Mouse (Mus musculus) macrophage (primary cell): ENCODE measurements around the gene Csnk2a1. TPM values are rescaled to one million over a fixed set of nuclear protein-coding genes. Genes with fewer than 3 reads are reported as not detected.

Experiments used
- H3K27ac ChIP-seq: fragments of 350-480 bp; formaldehyde crosslinking; 2 replicates; pipeline ENCODE4 v1.9.0; 2021
- H3K36me3 ChIP-seq: fragments of 350-480 bp; formaldehyde crosslinking; 2 replicates; pipeline ENCODE4 v1.9.0; 2021; ENCODE audit errors: inconsistent target
- H3K4me3 ChIP-seq: fragments of 350-480 bp; formaldehyde crosslinking; 2 replicates; pipeline ENCODE4 v1.9.0; 2021; ENCODE audit errors: inconsistent target
- H3K79me2 ChIP-seq: fragments of 350-480 bp; formaldehyde crosslinking; 2 replicates; pipeline ENCODE4 v1.9.0; 2021; ENCODE audit errors: inconsistent target
- WGBS: methylation state at CpG from one replicate; pipeline ENCODE4 v1.1.7; 2026; ENCODE audit warnings: inconsistent platforms; ENCODE audit not compliant: missing documents; 5-methylcytosine and 5-hydroxymethylcytosine counted together
- polyA plus RNA-seq: library from polyadenylated mRNA; stranded (reverse); fragments of 250-400 nt; gene quantifications from 3 replicates; pipeline ENCODE4 v1.2.4, GENCODE M21; 2018; ENCODE audit warnings: inconsistent platforms

Csnk2a1 gene
- polyA plus RNA-seq, 1 experiment from 2014 or later: 53.2 TPM

DNA sequence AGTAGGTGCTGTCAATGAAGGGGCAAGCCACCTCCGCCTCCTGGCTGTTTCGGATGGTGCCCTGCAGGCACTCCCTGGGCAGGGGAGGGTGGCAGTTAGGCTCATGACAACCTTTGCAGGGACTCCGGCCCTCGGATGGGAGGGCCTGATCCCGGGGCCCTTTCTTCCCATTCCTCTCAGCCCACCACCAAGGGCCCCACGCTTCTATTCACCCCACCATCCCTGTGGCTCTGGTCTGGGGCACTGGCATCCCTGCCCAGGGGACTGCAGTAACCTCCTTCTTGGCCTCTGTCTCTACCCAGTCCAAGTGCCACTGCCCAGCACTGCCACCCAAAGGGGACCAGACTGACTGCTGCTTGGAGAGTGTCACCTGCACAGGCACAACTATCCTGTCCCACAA lies 95.6 kb downstream of the Csnk2a1 start:
- Histone ChIP-seq H3K27ac (no peak overlapping the region), H3K4me3 (no peak overlapping the region), H3K79me2 (no peaks in the 10 kb centered on the region), H3K36me3 (peaks cover 87% of the 10 kb centered on the region)
- WGBS: 96% methylated on average over 6 of the region's 6 CpGs

DNA sequence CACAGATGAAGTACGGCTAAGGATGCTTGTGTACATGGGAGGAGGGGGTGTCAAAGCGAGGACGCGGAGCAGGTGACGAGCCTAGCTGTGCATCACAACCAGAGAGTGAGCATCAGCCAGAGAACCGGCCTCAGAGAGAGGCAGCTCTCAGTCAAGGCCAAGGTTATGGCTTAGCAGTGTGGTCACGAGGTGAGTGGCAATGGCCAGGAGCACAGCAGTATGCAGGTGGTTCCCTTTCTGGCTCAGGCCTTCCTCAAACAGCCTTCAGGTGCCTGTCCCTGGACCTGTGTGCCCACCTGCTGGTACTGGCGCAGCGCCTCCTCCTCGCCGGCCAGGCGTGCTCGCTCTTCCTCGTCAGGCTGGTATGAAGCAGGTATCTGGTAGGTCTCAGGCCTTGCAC lies 97.3 kb downstream of the Csnk2a1 start:
- Histone ChIP-seq H3K79me2 (peaks cover 5% of the 10 kb centered on the region; the same call in 1 of the 2 replicates), H3K4me3 (no peak overlapping the region), H3K36me3 (peaks cover 84% of the 10 kb centered on the region), H3K27ac (no peak overlapping the region)
- WGBS: 95% methylated on average over 14 of the region's 14 CpGs

DNA sequence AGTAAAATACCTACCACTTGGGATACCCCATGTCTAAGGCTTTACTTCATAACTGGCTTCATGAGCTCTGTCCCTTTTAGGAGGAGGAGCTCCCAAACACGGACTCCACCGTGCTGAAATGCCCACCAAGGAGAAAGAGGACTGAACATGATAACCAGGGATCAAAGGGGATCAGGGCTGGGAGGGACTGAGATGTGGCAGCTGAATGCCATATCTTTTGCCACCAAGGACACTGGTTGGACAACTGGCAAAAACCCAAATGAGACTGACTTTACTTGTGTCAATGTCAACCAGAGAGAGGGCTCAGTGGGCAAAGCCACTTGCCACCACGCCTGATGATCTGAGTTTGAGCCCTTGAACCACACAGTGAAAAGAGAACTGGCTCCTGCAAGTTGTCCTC lies 98.2 kb downstream of the Csnk2a1 start:
- H3K4me3 ChIP-seq: no peak overlapping the region
- peaks cover 83% of the 10 kb centered on the region for H3K36me3 ChIP-seq
- 94% methylated on average over 3 of the region's 3 CpGs for WGBS
- H3K27ac ChIP-seq: no peak overlapping the region
- H3K79me2 ChIP-seq: peaks cover 12% of the 10 kb centered on the region; the same call in 1 of the 2 replicates

DNA sequence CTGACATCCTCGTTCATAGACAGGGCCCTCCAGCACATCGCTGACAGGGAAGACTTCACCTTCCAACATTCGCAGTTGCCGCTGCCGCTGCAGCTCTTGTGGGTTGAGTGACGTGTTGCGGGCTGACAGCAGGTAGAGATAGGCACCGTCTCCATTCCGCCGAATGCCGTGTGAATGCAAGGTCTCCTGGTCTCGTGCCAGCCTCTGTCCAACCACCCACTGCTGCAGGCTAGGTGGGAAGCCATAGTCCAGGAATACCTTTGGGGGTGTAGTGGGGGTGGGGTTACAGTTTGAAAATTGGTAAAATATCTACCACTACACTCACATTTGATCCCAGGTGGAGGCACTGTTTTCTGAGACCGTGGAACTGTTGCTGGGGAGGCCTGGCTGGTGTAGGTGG lies 99.5 kb downstream of the Csnk2a1 start:
- Histone ChIP-seq H3K36me3 (peaks cover 75% of the 10 kb centered on the region), H3K27ac (no peak overlapping the region), H3K4me3 (no peak overlapping the region), H3K79me2 (peaks cover 25% of the 10 kb centered on the region)
- 96% methylated on average over 13 of the region's 13 CpGs for WGBS

DNA sequence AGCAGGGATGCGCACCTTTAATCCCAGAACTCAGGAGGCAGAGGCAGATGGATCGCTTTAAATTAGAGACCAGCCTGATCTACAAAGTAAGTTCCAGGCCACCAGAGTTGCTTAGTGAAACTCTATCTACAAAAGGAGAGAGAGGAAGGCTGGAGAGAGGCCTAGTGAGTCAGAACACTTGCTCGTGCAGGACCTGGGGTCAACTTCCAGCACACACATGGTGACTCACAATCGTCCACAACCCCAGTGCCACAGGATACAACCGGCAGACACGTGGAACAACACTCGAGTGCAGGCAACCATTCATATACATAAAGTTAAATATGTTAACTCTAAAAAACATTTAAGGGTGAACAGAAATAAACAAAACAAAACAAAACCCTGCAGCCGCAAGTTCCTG lies 100.0 kb downstream of the Csnk2a1 start:
- Histone ChIP-seq H3K36me3 (peaks cover 70% of the 10 kb centered on the region), H3K4me3 (no peak overlapping the region), H3K27ac (no peak overlapping the region), H3K79me2 (peaks cover 30% of the 10 kb centered on the region)
- 94% methylated on average over 7 of the region's 8 CpGs for WGBS

DNA sequence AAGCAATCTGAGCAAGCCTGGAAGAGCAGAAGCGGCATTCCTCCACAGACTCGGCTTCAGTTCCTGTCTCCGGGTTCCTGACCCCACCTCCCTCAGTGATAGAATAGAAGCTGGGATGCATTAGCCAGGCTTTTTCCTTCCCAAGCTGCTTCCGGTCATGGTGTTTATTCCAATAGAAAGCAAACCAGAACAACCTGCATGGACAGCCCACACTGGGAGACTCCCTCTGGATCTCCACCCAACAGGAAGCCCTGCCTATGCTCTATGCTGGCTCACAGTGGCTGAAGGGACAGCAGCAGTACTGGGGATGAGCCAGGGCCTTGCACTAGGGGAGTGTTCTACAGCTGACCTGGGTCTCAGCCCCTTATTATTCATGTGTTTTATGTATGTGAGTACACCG lies 101.3 kb downstream of the Csnk2a1 start:
- H3K4me3 ChIP-seq: no peak overlapping the region
- H3K36me3 ChIP-seq: peaks cover 57% of the 10 kb centered on the region
- no peak overlapping the region for H3K27ac ChIP-seq
- WGBS: 88% methylated on average over 5 of the region's 5 CpGs
- peaks cover 34% of the 10 kb centered on the region for H3K79me2 ChIP-seq

DNA sequence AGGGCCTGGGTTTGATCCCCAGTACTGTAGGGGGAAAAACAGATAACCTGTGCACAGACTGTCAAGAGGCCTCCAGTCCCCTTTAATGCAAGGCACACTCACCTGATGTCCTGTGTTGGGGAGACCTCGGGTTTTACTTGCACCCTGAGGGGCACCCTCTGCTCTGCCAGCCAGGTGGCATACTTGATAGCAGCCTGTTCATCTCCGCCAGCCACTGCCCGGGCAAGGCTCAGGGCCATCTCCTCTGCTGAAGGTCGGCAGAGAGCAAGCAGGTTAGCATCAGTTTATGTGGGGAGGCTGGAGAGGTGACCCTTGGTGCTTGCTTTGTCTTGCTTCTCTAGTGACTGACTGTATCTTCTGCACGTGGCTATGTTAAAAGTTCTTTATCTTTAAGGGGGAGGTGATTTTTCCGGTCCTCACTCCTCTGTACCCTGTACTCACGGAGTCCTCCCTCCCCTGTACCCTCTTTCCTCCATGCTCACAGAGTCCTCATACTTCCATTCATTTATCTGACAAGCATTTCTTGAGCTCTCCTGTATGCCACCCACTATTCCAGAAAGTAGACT lies 104.3 kb downstream of the Csnk2a1 start:
- WGBS: 45% methylated on average over 7 of the region's 7 CpGs
- peaks cover 28% of the 10 kb centered on the region; the same call in 1 of the 2 replicates for H3K36me3 ChIP-seq
- no peak overlapping the region for H3K27ac ChIP-seq
- H3K79me2 ChIP-seq: peaks cover 34% of the 10 kb centered on the region
- peak overlapping the region; percentile 86 for H3K4me3 ChIP-seq

Other genes with a start within 250 kb of the Csnk2a1 start
- 4.8 to 11.8 TPM (median 8.2 TPM) in 3 replicates for gene Fam110a, start 246.6 kb upstream of the Csnk2a1 start, polyA plus RNA-seq
- gene Slc52a3, start 230.3 kb upstream of the Csnk2a1 start, polyA plus RNA-seq: 0.09 to 0.41 TPM in 2 of 3 replicates, not detected in the other
- not detected in 3 replicates for gene Scrt2, start 145.3 kb upstream of the Csnk2a1 start, polyA plus RNA-seq
- gene Srxn1, start 121.3 kb upstream of the Csnk2a1 start, polyA plus RNA-seq: 56.7 to 128 TPM (median 85.7 TPM) in 3 replicates
- gene Tcf15, start 83.3 kb upstream of the Csnk2a1 start, polyA plus RNA-seq: not detected in 3 replicates
- 59.0 to 70.5 TPM (median 69.3 TPM) in 3 replicates for gene Tbc1d20, start 67.0 kb downstream of the Csnk2a1 start, polyA plus RNA-seq
- 29.7 to 57.1 TPM (median 51.6 TPM) in 3 replicates for gene Rbck1, start 105.8 kb downstream of the Csnk2a1 start, polyA plus RNA-seq
- gene Trib3, start 117.2 kb downstream of the Csnk2a1 start, polyA plus RNA-seq: 0.29 to 1.5 TPM (median 0.45 TPM) in 3 replicates
- not detected in 3 replicates for gene Nrsn2, start 149.8 kb downstream of the Csnk2a1 start, polyA plus RNA-seq
- gene Sox12, start 171.2 kb downstream of the Csnk2a1 start, polyA plus RNA-seq: 0.11 to 0.15 TPM in 2 of 3 replicates, not detected in the other
- 0.60 to 1.1 TPM (median 0.98 TPM) in 3 replicates for gene Zcchc3, start 188.2 kb downstream of the Csnk2a1 start, polyA plus RNA-seq
- gene 6820408C15Rik, start 188.7 kb downstream of the Csnk2a1 start, polyA plus RNA-seq: not detected in 3 replicates
- gene Defb23, start 237.8 kb downstream of the Csnk2a1 start, polyA plus RNA-seq: not detected in 3 replicates